17 mouse cellular contexts compared by ENCODE assay signal in genomic region chr2:26424541-26424940, GRCm38 (mm10). TPM values are rescaled to one million over a fixed set of nuclear protein-coding genes. Genes with fewer than 3 reads are reported as not detected.
DNase-seq lines count a peak whose midpoint lies in the region.
"Had no signal": no experiment of that assay in that cellular context is flagged by ENCODE, and none has a peak within 500 bp of the region (broad histone marks: within the 10 kb centered on the region; RNA-seq: fewer than 3 reads in every experiment).

No protein-coding gene starts in this region.

- no peaks in the 10 kb centered on the region for H3K9me3 ChIP-seq in heart, embryonic 10.5 days
- H3K9me3 ChIP-seq: G1E had no signal

- 96% methylated on average over 2 of the region's 2 CpGs for WGBS in heart, embryonic 10.5 days

- DNase-seq in heart, adult 11 months: peak; percentile 80
- no peak for DNase-seq in heart, adult 8-10 months (ENCODE audit: low spot score)
- peak; percentile 62 for DNase-seq in heart, embryonic 10.5 days (ENCODE audit: low spot score)
- DNase-seq in heart, adult 9 months (ENCODE audit: low spot score in 2 of 2): no peak
- DNase-seq: adrenal gland, adult 2 months; adrenal gland, adult 8-10 months; adrenal gland, postnatal 10 days; adrenal gland, postnatal 14 days; adrenal gland, postnatal 25 days; adrenal gland, postnatal 36 days; B cell, adult 2 months; cerebellum, adult 11 months; cerebellum, adult 11-12 months; cerebellum, adult 18-20 months had no signal

- no peak overlapping the region for H3K27ac ChIP-seq in heart, embryonic 10.5 days

- H3K27me3 ChIP-seq in heart, embryonic 10.5 days (ENCODE audit: insufficient read depth, poor library complexity, severe bottlenecking): no peaks in the 10 kb centered on the region
- H3K27me3 ChIP-seq: CH12.LX, Patski had no signal

- H3K4me3 ChIP-seq in heart, embryonic 10.5 days: no peak overlapping the region

- peaks cover 7% of the 10 kb centered on the region; the same call in 1 of the 2 replicates for H3K4me1 ChIP-seq in heart, embryonic 10.5 days

- H3K36me3 ChIP-seq in heart, embryonic 10.5 days: peaks cover 98% of the 10 kb centered on the region

RNA-seq across cellular contexts. Expression of gene Inpp5e, which starts 15.5 kb away (rescaled TPM):
- 10 to 100 TPM; 14.9 to 19.2 (median 15.8) TPM for total RNA-seq in heart, adult 8-10 months (2022)
- polyA plus RNA-seq in heart, embryonic 10.5 days (2016; fragmentation: Nextera tagmentation; extraction: Ambion mirVana): 20.5 and 22.7 TPM in 2 replicates

RNA-seq across cellular contexts. Expression of gene Sec16a, which starts 20.5 kb away (rescaled TPM):
- total RNA-seq in heart, adult 8-10 months (2022): 10 to 100 TPM; 40.7 to 45.7 (median 41.7) TPM
- polyA plus RNA-seq in heart, embryonic 10.5 days (2016; fragmentation: Nextera tagmentation; extraction: Ambion mirVana): 24.7 and 26.4 TPM in 2 replicates

RNA-seq across cellular contexts. Expression of gene Pmpca, which starts 35.4 kb away (rescaled TPM):
- total RNA-seq in heart, adult 8-10 months (2022): 100 to 1,000 TPM; 137 to 173 (median 153) TPM
- polyA plus RNA-seq in heart, embryonic 10.5 days (2016; fragmentation: Nextera tagmentation; extraction: Ambion mirVana): 153 and 171 TPM in 2 replicates

RNA-seq across cellular contexts. Expression of gene Entr1, which starts 35.4 kb away (rescaled TPM):
- total RNA-seq in heart, adult 8-10 months (2022): 10 to 100 TPM; 38.1 to 49.7 (median 44.6) TPM
- 94.7 and 113 TPM in 2 replicates for polyA plus RNA-seq in heart, embryonic 10.5 days (2016; fragmentation: Nextera tagmentation; extraction: Ambion mirVana)

RNA-seq across cellular contexts. Expression of gene Snapc4, which starts 44.1 kb away (rescaled TPM):
- 10 to 100 TPM in 2 of 4 experiments, 1 to 10 TPM in 2; 6.4 to 13.1 (median 8.6) TPM for total RNA-seq in heart, adult 8-10 months (2022)
- polyA plus RNA-seq in heart, embryonic 10.5 days (2016; fragmentation: Nextera tagmentation; extraction: Ambion mirVana): 27.1 and 31.7 TPM in 2 replicates

Comparison
In these comparisons a context has a peak if more than half of its experiments do, and no peak if none do; other contexts are left out.
1. DNase-seq: peak in heart, adult 11 months (single experiment) and heart, embryonic 10.5 days (single experiment); none in heart, adult 8-10 months (single experiment) and heart, adult 9 months (0 of 2).